In the genomic region with DNA sequence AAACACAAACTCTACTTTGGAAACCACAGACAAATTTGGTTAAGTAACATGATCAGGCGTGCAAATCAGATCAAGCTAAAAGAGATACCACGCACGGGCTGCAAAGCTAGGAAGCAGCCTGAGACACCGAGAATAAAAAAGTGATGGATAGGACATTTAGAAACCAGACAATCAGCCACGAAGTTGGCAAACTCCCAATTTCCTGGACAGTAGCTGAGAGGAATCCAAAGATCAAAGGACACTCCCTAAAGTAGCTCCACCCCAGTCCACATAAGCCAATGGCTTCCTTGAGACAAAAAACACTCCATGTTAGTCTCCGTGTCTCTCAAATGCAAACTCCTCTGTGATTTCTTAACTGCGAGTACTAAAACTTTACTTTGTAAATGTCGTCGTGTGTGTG, we compare ENCODE assay signal across 16 mouse cellular contexts. TPM values are rescaled to one million over a fixed set of nuclear protein-coding genes. Genes with fewer than 3 reads are reported as not detected.
DNase-seq lines count a peak whose midpoint lies in the region; ATAC-seq lines count a peak whose summit lies in the region.
"Had no signal": no experiment of that assay in that cellular context is flagged by ENCODE, and none has a peak within 500 bp of the region (broad histone marks: within the 10 kb centered on the region; RNA-seq: fewer than 3 reads in every experiment).

No protein-coding gene starts in this region.

- H3K9me3 ChIP-seq in embryonic facial prominence, embryonic 13.5 days: no peaks in the 10 kb centered on the region
- H3K9me3 ChIP-seq in embryonic facial prominence, embryonic 10.5 days: no peaks in the 10 kb centered on the region
- no peaks in the 10 kb centered on the region for H3K9me3 ChIP-seq in kidney, embryonic 15.5 days (replicated peaks)

- no peaks in the 10 kb centered on the region for H3K27me3 ChIP-seq in embryonic facial prominence, embryonic 13.5 days
- H3K27me3 ChIP-seq in embryonic facial prominence, embryonic 10.5 days (replicated peaks; ENCODE audit: low read depth, poor library complexity, severe bottlenecking): no peaks in the 10 kb centered on the region
- no peaks in the 10 kb centered on the region for H3K27me3 ChIP-seq in kidney, embryonic 15.5 days

- H3K27ac ChIP-seq in embryonic facial prominence, embryonic 13.5 days: no peak overlapping the region
- no peak overlapping the region for H3K27ac ChIP-seq in embryonic facial prominence, embryonic 10.5 days (replicated peaks)
- peak overlapping the region; percentile 66 for H3K27ac ChIP-seq in kidney, embryonic 15.5 days
- H3K27ac ChIP-seq: liver, embryonic 14.5 days had no signal

- peaks cover 29% of the 10 kb centered on the region for H3K36me3 ChIP-seq in embryonic facial prominence, embryonic 13.5 days
- H3K36me3 ChIP-seq in embryonic facial prominence, embryonic 10.5 days (replicated peaks): peaks cover 51% of the 10 kb centered on the region
- H3K36me3 ChIP-seq in kidney, embryonic 15.5 days: peaks cover 25% of the 10 kb centered on the region

- no peak for ATAC-seq in embryonic facial prominence, embryonic 13.5 days (ENCODE audit: insufficient number of reproducible peaks, insufficient read depth, low FRiP score, low TSS enrichment, low read depth)
- ATAC-seq in kidney, embryonic 15.5 days (replicated peaks; ENCODE audit: low FRiP score): 0 out of 2 replicates have a peak, but pooled peaks have one; percentile 7
- ATAC-seq in granulocyte monocyte progenitor cell, adult 5-6 weeks (replicated peaks; ENCODE audit: poor library complexity, severe bottlenecking): no peak
- ATAC-seq: midbrain, embryonic 16.5 days had no signal

- 51% methylated on average over 9 of the region's 9 CpGs for WGBS in embryonic facial prominence, embryonic 13.5 days
- 71% methylated on average over 9 of the region's 9 CpGs for WGBS in embryonic facial prominence, embryonic 10.5 days
- WGBS in kidney, embryonic 15.5 days: 19% methylated on average over 9 of the region's 9 CpGs

- H3K4me2 ChIP-seq in embryonic facial prominence, embryonic 13.5 days: peak overlapping the region; percentile 1; the same call in 1 of the 2 replicates
- peak overlapping the region; percentile 44 for H3K4me2 ChIP-seq in kidney, embryonic 15.5 days

- H3K9ac ChIP-seq in embryonic facial prominence, embryonic 13.5 days: no peak overlapping the region
- H3K9ac ChIP-seq in kidney, embryonic 15.5 days: no peak overlapping the region
- H3K9ac ChIP-seq: liver, embryonic 14.5 days had no signal

- peaks cover 42% of the 10 kb centered on the region for H3K4me1 ChIP-seq in embryonic facial prominence, embryonic 13.5 days
- H3K4me1 ChIP-seq in embryonic facial prominence, embryonic 10.5 days: peaks cover 35% of the 10 kb centered on the region
- peaks cover 51% of the 10 kb centered on the region for H3K4me1 ChIP-seq in kidney, embryonic 15.5 days

- H3K4me3 ChIP-seq in embryonic facial prominence, embryonic 13.5 days: no peak overlapping the region
- no peak overlapping the region for H3K4me3 ChIP-seq in embryonic facial prominence, embryonic 10.5 days
- H3K4me3 ChIP-seq in kidney, embryonic 15.5 days (replicated peaks): peak overlapping the region; percentile 12; the same call in 1 of the 2 replicates

- no peak for DNase-seq in embryonic facial prominence, embryonic 10.5 days (ENCODE audit: low spot score)
- DNase-seq in adrenal gland, postnatal 14 days: peak; percentile 78
- DNase-seq in lung, postnatal 10 days: peak; percentile 81
- no peak for DNase-seq in layer of hippocampus, postnatal 36 days
- DNase-seq in heart, adult 11 months: no peak
- DNase-seq: B cell, adult 2 months; cerebellum, adult 9-10 months; heart, adult 18-20 months had no signal

RNA-seq across cellular contexts. Expression of a gene that starts 4.6 kb away (rescaled TPM):
- polyA plus RNA-seq in embryonic facial prominence, embryonic 13.5 days (2015; fragmentation: Nextera tagmentation; extraction: Ambion mirVana): 340 and 359 TPM in 2 replicates
- polyA plus RNA-seq in embryonic facial prominence, embryonic 10.5 days (2016; fragmentation: Nextera tagmentation; extraction: Ambion mirVana): 229 and 238 TPM in 2 replicates
- 237 and 250 TPM in 2 replicates for total RNA-seq in adrenal gland, postnatal 14 days (2021)
- polyA plus RNA-seq in kidney, embryonic 15.5 days (2015; fragmentation: Nextera tagmentation; extraction: Ambion mirVana): 427 and 441 TPM in 2 replicates
- 100 to 1,000 TPM; 123 to 131 TPM for total RNA-seq in layer of hippocampus, postnatal 36 days (2021)
- 248 and 260 TPM in 2 replicates for total RNA-seq in granulocyte monocyte progenitor cell, adult 5-6 weeks (2014; fragmentation: Nextera tagmentation)
- total RNA-seq in granulocyte monocyte progenitor cell, adult 5-6 weeks (2017): 123 and 177 TPM in 2 replicates

RNA-seq across cellular contexts. Expression of a gene that starts 4.7 kb away (rescaled TPM):
- 50.5 TPM in 2 replicates for polyA plus RNA-seq in embryonic facial prominence, embryonic 13.5 days (2015; fragmentation: Nextera tagmentation; extraction: Ambion mirVana)
- 37.3 and 39.9 TPM in 2 replicates for polyA plus RNA-seq in embryonic facial prominence, embryonic 10.5 days (2016; fragmentation: Nextera tagmentation; extraction: Ambion mirVana)
- 297 and 309 TPM in 2 replicates for total RNA-seq in adrenal gland, postnatal 14 days (2021)
- polyA plus RNA-seq in kidney, embryonic 15.5 days (2015; fragmentation: Nextera tagmentation; extraction: Ambion mirVana): 61.3 and 67.6 TPM in 2 replicates
- total RNA-seq in layer of hippocampus, postnatal 36 days (2021): 10 to 100 TPM; 55.7 to 56.6 TPM
- total RNA-seq in granulocyte monocyte progenitor cell, adult 5-6 weeks (2014; fragmentation: Nextera tagmentation): 39.9 and 41.9 TPM in 2 replicates
- 24.3 and 24.9 TPM in 2 replicates for total RNA-seq in granulocyte monocyte progenitor cell, adult 5-6 weeks (2017)

RNA-seq across cellular contexts. Expression of a gene that starts 35.4 kb away (rescaled TPM):
- not detected in 2 replicates for polyA plus RNA-seq in embryonic facial prominence, embryonic 13.5 days (2015; fragmentation: Nextera tagmentation; extraction: Ambion mirVana)
- not detected in 2 replicates for polyA plus RNA-seq in embryonic facial prominence, embryonic 10.5 days (2016; fragmentation: Nextera tagmentation; extraction: Ambion mirVana)
- not detected in 2 replicates for total RNA-seq in adrenal gland, postnatal 14 days (2021)
- polyA plus RNA-seq in kidney, embryonic 15.5 days (2015; fragmentation: Nextera tagmentation; extraction: Ambion mirVana): 0.14 TPM in 1 of 2 replicates, not detected in the other
- total RNA-seq in layer of hippocampus, postnatal 36 days (2021): not detected
- total RNA-seq in granulocyte monocyte progenitor cell, adult 5-6 weeks (2014; fragmentation: Nextera tagmentation): not detected in 2 replicates
- not detected in 2 replicates for total RNA-seq in granulocyte monocyte progenitor cell, adult 5-6 weeks (2017)
- total RNA-seq: adrenal gland, postnatal 4 days; heart, adult 18-20 months; hematopoietic stem cell, adult 5-6 weeks; MEL had no signal
- polyA plus RNA-seq: liver, embryonic 14.5 days; midbrain, embryonic 16.5 days had no signal

Comparison
In these comparisons a context has a peak if more than half of its experiments do, and no peak if none do; other contexts are left out.
1. DNase-seq: peak in adrenal gland, postnatal 14 days (single experiment) and lung, postnatal 10 days (single experiment); none in embryonic facial prominence, embryonic 10.5 days (single experiment), layer of hippocampus, postnatal 36 days (0 of 2) and heart, adult 11 months (single experiment).